Mouse (Mus musculus) kidney, adult 11 months (tissue): Measurements from ENCODE around the gene Lao1.

Source experiments
- DNase-seq: peaks from one replicate; pipeline ENCODE4 v3.0.0; 2022

Gene Lao1

DNA sequence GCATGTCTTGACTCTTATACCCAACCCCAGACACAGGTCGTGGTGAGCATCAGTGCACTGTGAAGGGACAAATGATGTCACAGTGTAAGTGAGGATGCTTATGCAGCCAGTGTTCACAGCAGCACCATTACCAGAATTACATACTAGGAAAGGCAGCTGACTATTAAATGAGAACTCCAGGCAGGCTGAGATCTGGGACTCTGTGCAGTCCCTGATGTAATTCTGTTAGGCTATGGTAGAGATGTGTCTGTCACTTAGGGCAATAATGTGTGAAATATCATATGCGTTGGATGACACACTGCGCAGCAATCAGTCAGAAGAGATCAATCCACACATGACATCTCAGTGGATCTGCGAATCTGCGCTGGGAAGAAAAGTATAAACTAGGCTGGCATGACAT is 55.7 kb downstream of the Lao1 start:
- no peak for DNase-seq
